Mouse (Mus musculus) inflammation-experienced regulatory T-cells, adult 16 weeks (primary cell): ENCODE data around the gene Casq2. TPM values are rescaled to one million over a fixed set of nuclear protein-coding genes. Genes with fewer than 3 reads are reported as not detected.

Experiments used
- polyA plus RNA-seq: library from polyadenylated mRNA; unstranded; fragments of 100-300 nt; shearing (Covaris generic); gene quantifications from one replicate; pipeline ENCODE4 v1.2.1, GENCODE M21; 2017

Gene Casq2
- polyA plus RNA-seq, result not detected

GRCm38 (mm10) chr3:102086283-102086682 is at the start of gene Casq2:
Casq2 (plus strand) TSS chr3:102086415.

Other genes with a start within 250 kb of the Casq2 start
- not detected for gene Mab21l3, start 237.5 kb upstream of the Casq2 start, polyA plus RNA-seq
- 10.2 TPM for gene Slc22a15, start 162.0 kb upstream of the Casq2 start, polyA plus RNA-seq
- not detected for gene Nhlh2, start 76.3 kb upstream of the Casq2 start, polyA plus RNA-seq
- 0.34 TPM for gene Vangl1, start 118.3 kb downstream of the Casq2 start, polyA plus RNA-seq